Mouse (Mus musculus) heart, postnatal 10 days (tissue): ENCODE measurements around the gene Trim16. TPM values are rescaled to one million over a fixed set of nuclear protein-coding genes. Genes with fewer than 3 reads are reported as not detected.
A peak's percentile ranks its signal among the peaks of the same experiment; 100 is the strongest.

Experiments
- DNase-seq, 2 experiments: peaks; one replicate each; pipeline ENCODE4 v3.0.0; 2021
- intact Hi-C: fragments of 180-260 bp; cut with DNase I; formaldehyde crosslinking; loops from one replicate; pipeline ENCODE4 v1.15.1; 2025
- total RNA-seq, 2 experiments: library from RNA; stranded (reverse); gene quantifications; 2 replicates each; pipeline ENCODE4 v1.2.3; 2021

Gene Trim16
- total RNA-seq, 2 experiments from 2014 or later, result 8.2 to 9.4 TPM

DNA sequence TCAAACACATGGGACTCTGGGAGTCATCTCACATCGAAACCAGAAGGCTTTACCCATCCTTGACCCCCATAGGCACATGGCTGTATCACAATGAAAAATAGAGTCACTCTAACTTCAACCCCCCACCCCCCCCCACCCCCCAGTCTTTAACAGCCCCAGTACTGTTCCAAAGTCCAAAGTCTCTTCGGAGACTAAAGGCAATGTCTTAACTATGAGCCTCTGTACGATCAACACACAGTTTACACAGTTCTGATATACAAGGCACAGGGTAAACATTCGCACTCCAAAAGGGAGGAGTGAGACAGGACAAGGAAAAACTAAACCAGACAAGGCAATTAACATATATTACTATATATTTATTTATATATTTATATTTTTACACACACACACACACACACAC is 7.1 kb downstream of the Trim16 start:
- intact Hi-C loops, result no loop called here

DNA sequence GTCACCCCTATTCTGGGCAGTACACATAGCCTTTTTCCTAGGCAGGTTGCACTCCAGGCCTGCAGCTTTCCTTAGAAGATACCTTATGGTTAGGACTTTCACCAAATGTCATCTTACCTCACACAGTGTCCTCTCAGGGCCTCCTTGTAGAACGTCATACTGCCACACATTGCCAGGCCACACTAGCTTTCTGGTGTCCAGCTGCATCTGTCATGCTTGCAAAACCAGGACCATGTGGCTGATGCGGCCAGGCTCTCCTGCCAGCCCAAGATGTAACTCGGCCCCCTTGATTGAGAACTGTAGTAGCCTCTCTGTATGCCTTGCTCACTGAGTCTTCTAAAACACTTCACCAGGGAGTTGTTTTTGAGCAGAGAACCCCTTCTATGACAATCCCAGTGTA is 7.9 kb downstream of the Trim16 start:
- DNase-seq, result no peak
- intact Hi-C loops, result no loop called here

More for the DNA sequence above, 7.1 kb downstream of the Trim16 start:
- no peak for DNase-seq

DNA sequence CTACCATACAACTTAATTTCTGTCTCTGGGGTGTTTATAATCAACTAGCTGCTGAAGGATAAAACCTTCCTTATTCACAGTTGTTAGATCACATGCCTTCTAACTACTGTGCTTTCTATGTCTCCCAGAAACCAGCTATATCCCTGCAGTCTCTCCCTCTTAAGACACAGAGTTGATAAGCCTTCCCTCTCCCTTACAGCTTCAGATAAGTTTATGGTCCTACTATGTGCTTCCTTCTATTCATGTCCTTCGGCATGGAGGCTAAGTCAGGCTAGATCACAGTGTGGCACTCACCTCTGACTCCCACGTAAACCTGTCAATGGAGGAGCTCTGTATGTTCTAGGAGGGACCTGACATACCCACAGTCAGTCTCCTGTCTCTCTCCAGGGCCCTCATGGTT is 10.4 kb downstream of the Trim16 start:
- DNase-seq, result no peak
- intact Hi-C loops, result no loop called here

DNA sequence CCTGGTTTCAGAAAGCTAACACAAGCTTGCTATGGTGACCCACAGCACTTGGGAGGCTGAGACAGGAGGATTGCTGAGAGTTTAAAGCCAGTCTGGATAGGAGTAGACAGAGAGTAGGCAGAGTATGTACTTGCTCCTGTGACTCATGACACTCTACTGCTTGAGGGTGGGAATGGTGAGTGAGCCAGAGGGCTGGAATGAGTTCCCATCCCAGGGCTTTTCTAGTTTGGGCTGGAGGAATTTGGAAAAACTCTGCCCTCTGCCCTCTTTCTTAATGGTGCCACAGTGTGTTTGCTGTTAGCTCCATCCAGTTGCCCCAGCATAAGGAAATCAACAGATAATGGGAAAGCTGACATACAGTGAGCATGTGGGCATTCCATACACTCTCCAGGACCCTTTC is 11.9 kb downstream of the Trim16 start:
- intact Hi-C loops, result no loop called here
- DNase-seq, result no peak

DNA sequence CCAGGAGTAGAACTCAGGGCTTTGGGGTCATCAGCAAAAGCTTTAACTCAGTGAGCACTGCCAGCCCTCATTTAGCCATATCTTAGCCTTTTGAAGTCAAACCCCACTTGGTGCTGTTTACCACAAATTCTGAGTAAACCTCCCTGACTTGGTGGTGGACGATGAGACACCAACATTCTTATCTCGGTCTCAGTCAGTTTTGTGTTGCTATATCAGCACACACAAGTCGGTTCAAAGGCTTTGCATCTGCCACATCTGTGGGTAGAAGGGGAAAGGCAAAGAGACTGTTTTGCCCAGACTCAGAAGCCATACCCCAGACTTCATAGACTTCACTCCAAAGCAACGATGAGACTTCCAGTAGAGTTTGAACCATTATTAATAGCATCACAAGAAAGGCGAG is 24.5 kb downstream of the Trim16 start:
- DNase-seq, result no peak
- intact Hi-C loops, result no loop called here

DNA sequence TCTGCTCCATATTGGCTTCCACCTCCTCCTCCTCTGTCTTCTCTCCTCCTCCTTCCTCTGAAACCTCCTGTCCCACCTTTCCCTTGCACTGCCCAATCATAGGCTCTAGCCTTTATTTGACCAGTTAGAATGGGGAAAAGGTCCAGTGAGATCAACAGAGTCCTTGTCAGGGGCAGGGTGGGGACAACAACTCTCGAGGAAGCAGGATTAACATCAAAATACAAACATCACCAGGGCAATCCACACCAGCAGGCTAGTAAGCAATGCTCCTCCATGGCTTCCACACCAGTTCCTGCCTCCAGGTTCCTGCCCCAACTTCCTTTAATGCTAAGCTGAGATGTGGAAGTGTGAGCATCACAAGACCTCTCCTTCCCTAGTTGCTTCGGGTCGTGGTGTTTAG is 25.7 kb downstream of the Trim16 start:
- intact Hi-C loops, result no loop called here
- DNase-seq, result no peak

DNA sequence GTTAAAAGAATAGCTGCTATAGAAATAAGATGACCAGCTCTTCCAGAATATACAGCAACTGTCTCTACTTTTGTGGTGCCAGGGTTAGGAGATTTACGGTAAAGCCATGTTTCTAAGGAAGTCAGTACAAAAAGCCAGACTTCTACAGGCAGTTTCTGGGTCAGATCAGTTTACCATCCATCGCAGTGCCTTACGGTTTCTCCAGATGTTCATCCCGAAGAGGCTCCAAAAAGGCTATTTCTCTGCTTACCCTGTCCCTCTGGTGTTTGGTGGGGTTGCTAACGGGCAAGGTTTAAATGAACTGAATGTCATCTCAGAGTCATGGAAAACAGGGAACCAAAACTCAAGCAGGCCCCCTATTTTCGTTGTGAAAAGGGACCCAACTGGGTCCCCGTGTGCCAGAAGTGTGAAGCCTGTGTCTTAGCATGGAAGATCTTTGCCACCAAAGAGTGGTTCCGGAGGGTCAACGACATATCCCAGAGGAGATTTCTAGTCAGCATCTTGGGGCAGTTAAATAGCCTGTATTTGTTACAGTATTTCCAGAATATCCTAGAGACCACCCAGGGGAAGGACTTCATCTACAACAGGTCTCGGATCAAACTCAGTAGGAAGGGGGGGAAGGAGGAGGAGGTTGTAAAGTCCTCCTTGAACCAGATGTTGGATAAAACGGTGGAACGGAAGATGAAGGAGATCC is 27.1 kb downstream of the Trim16 start, which contains the start of gene Fbxw10:
Gene Fbxw10 (plus strand): TSS at position 109 of the 694 bp plus-strand sequence.
- intact Hi-C loops, result no loop called here
- DNase-seq, result peak; percentile 29 to 35

DNA sequence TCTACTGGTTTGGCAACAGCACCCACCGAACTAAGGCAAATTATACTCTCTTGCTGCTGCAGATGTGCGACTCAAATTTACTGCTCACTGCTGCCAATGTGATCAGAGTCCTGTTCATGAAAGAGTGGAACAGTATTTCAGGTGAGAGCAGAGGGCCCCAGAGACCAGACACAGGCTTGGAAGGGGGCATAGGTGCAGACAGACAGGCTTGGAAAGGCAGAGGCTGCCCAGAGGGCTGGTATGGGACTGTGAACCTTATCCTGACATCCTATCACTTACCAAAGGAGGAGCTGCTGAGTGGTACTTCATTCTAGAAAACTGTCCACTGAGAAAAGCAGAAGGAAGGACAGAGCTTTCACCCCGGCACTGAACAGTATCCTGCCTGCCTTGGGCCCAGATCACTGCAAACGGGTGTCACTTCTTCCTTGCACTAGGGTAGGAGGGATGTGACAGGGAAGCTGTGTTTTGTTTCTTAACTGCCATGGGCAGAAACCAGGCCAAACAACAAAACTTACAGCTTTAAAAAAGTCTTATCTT is 27.7 kb downstream of the Trim16 start:
- peak; percentile 18 to 19 for DNase-seq
- intact Hi-C loops, result no loop called here

DNA sequence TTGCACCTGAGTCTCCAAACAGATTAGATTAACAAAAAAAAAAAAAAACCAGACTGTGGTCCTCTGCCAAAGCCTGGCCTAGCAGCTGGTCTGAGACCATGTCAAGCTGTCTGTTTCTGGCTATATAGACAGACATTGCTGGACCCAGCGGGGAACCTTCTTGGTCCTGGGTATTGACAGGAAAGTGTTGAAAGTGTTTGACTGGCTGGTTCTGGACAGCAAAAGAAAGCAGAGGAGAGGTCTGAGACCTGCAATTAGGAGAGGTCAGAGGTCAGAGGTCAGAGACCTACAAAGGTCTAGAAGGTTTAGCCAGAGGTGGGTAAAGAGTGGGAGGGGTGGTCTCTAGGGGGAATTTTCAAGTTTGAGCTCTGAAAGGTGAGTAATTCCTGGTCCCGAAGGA is 28.3 kb downstream of the Trim16 start:
- intact Hi-C loops, result no loop called here
- no peak for DNase-seq

DNA sequence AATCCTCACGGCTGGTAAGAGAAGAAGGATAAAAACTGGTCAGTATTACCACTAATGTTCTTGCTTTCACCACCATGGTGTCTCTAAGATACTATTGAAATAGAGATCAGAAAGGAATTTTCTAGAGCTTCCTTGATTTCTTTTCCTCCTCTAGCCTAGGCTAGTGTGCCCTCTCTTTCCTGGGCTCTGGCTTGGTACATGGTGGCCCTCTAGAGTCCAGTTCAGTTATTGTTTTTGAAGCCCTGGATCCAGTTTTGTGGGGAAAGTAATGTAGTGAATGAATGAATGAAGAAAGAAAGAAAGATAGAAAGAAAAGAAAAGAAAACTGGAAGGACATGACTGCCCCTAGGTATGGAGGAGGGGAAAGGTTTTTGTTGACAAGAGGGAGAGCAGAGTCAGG is 31.2 kb downstream of the Trim16 start:
- intact Hi-C loops, result loop anchor here (1.0 to 5.0 kb wide), 2 partner anchors 95 to 109 kb away; no protein-coding TSS in a partner anchor
- DNase-seq, result peak; percentile 34 to 48

DNA sequence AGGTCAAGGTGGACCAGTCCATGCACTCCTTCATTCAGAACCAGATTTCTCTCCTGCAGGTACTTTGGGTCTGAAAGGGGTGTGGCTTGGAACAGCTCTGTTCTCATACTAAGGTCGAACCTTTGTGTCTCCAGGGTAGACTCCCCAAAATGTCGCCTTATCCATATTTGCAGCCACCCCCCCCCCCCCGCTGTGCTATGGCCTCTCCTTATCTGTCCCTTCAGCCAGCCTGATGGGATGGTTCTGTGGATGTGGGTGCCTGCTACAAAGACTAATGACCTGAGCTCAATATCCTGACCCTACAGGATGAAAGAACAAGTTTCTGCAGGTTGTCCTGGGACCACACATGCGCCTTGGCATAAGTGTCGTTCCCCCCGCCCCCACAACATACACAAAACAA is 33.3 kb downstream of the Trim16 start:
- intact Hi-C loops, result loop anchor here (5.0 kb wide), 1 partner anchor 111 kb away; no protein-coding TSS in a partner anchor

DNA sequence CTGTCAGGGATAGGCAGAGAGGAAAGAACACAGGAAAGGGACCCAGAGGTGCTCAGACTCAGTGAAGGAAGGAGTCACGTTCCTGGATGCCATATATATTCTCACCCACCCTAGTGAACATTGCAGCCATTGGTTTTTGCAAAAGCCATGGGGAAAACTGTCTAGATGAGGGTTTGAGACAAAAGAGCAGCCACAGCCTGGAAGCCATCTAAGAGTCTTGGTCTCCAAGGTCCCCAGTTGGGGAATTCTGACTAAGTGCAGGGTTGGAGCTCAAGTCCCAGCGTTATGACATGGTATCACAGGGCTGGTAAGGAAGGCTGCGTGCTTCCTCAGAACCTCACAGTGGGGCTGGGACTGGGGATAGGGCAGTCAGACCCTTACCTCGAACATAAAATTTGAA is 45.5 kb downstream of the Trim16 start:
- no peak for DNase-seq
- intact Hi-C loops, result no loop called here

More for the DNA sequence above, 33.3 kb downstream of the Trim16 start:
- no peak for DNase-seq

DNA sequence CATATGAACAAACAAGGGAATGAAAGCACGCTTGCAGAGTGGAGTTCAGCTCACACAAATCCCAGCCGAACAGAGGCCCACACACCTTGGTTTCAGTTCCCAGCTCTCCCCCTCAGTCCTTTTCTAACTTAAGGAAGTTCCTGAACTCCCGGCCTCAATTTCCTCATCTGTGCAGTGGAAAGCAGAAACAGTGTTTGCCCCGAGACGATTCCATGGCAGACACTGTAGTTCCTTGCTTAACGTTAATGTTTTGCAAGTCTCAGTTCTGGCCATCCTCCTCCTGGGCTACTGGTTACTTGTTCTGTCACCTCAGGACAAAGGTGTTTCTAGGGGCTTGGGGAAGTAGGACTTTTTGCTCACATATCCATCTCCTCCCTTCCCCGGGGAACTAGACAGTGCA is 46.7 kb downstream of the Trim16 start:
- intact Hi-C loops, result no loop called here
- no peak for DNase-seq

DNA sequence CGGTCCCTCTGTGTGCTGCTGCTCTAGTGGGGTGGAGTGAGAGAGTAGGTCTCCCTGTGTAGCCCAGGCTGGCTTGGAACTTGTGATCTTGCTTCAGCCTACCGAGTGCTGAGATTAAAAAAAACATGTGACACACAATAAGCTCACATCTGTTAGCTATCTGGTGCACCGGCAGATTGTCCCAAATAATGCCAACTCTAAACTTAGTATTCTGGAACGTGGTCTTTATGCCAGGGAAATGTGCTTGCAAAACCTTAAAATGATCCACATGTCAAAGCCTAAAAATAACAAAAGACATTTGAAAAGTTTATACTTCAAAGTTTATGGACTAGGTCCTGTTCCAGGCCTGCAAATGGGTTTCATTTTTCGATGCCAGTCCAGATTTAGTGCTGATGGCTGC is 49.2 kb downstream of the Trim16 start:
- DNase-seq, result no peak
- intact Hi-C loops, result no loop called here

DNA sequence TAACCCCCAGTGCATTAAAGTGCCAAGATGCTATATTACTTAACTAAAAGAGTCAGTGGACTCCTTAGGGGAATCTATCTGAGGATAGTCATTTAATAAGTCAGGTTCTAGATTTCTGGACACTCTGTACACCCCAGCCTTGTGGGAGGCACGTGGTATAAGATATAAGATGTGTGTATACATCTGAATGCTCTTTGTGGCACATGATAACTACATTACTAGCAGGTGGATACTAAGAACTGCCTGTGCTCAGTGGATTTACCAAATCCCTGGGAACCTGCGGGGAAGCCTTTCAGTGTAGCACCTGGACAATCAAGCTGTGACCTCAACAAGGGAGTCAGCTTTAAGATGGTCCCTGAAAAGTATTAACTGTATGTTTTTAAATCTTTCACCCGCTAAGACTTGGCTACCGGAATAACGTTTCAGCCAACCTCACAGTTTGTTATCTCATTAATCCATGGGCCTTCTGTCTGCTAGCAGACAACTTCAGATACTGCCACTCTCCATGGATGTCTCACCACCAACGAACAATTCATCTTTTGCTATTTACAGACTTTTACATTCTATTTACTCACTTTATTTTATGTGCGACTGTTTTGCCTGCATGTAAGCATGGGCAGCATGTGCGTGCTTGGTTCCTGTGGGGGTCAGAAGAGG is 49.8 kb downstream of the Trim16 start:
- no peak for DNase-seq
- intact Hi-C loops, result no loop called here

DNA sequence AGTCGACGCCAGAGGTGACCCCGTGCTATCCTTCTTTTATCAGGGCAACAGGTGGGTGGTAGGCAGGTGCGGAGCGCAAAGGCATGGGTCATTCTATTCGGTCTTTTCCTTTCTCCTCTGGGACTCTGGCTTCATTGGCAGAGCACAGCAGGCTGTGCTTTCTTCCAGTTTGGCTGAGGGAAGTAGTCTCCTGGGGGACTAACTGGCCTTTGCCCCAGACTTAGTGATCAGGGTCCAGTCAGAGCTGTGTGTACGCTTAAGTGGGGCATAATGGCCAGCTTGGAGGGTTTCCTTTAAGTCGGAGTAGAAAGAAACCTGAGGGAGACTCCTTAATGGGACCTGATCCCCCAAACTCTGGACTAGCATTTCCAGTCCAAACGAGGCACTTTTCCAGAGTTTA is 53.4 kb downstream of the Trim16 start:
- intact Hi-C loops, result no loop called here

DNA sequence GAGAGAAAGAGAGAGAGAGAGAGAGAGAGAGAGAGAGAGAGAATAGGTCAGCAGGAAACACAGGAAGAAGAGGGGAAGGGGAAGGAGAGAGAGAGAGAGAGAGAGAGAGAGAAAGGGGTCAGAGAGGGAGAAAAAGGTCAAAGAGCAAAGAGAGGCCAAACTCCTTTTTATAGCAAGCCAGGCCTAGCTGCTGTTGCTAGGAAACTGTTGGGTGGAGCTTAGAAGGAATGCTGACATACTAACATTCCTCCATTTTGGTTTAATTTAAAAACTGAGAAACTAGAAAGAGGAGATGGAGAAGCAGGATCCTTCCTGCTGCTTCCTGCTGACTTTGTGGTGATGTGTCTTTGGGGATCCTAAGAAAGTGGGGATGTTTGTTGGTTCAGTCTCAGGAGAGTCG is 55.7 kb downstream of the Trim16 start:
- no peak for DNase-seq
- intact Hi-C loops, result loop anchor here (2.0 kb wide), 1 partner anchor 55 kb away; the partner anchor contains the start of gene Trim16

More for the DNA sequence above, 53.4 kb downstream of the Trim16 start:
- DNase-seq, result no peak

DNA sequence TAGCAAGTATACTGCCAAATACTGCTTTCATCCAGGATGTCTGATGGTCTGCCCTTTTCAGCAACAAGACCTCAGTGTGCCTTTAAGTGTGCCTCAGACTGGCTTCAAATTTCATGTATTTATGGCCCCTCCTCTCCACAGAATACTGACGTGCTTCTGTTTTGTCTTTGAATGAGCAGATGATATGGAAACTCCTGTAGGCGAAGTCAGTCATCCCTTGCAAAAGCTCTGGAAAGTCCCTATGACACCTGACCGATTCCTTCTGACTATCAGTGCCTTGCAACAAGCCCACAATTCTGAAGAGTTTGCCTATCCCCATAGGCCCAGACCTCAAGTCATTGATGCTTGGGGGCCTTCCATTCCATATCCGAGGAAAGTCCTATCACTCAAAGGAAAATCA is 56.4 kb downstream of the Trim16 start:
- DNase-seq, result no peak
- intact Hi-C loops, result loop anchor here (2.0 kb wide), 1 partner anchor 56 kb away; the partner anchor contains the start of gene Trim16

DNA sequence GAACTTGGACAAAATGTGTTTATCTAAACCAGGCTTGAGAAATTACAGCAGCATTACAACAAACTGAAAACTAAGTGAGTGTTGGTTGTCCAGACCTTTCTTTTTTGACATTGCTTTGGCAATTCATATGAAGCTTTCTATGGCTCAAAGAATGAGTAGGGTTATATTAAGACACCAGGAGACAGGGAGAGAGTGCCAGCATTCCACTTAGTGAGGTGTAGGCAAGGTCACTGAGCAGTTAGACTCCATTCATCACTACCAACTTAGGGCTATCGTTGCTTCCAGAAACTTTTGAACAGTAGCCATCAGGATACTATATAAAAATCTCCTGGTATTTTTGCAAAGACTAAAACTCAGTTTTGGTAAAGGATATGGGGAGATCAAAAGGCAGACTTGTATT is 57.4 kb downstream of the Trim16 start:
- peak; percentile 51 to 57 for DNase-seq
- intact Hi-C loops, result loop anchor here (2.0 kb wide), 1 partner anchor 57 kb away; the partner anchor contains the start of gene Trim16

DNA sequence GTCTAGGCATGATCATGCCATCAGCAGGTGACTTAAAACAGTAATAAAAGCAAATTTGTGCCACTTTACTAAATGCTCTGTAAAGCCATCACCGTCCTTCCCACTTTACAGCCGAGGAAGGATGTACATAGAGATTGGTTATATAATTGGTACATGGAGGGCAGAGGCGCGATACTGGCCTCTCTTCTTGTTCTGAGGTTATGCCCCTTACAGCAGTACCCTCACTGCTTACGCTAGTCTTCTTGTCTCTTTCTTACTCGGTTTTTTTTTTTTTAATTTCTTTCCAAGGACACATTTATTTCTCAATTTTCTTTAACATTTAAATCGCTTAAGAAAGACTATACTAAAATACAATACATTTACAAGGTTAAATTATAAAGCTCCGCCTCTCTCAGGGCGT is 58.7 kb downstream of the Trim16 start:
- intact Hi-C loops, result no loop called here
- DNase-seq, result peak in 1 of 2 experiments; percentile 22

DNA sequence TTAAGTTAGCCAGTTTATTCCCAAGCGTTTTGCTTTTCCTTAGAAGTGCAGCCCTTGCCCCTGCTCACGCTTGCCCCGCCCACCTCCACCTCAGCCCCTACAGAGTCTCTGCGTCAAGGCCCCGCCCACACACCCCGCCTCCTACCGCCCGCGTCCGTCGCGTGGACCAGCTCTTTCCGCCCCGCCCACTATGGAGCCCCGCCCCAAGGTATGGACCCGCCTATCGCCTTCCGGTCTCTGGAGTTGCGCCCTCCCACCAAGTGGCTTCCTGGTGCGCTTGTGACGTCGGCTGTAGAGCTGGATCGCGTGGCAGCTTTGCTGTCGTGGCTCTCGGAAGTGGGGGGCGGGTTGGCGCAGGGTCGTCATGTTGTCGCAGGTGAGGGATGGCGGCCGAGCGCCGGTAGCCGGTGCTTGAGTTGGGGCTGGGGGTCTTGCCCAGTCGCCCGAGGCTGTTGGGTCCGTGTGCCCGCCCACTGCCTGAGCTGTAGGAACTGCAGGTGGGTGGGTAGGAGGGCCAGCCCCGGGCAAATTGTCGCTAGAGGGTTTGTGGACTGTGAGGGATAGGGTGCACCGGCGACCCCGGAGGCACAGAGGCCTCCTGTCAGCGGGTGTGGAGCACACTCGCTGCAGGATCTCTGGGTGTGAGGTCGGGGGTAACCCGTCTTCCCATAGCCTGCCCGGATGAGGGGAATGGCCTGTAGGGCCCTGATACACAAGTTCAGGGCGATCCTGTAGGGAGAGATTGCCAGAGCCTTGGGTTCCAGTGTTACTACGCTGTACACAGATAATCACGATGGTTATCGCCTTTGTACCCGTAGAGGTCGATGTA is 59.4 kb downstream of the Trim16 start, which contains the start of gene Tvp23b:
Gene Tvp23b (plus strand): TSS at position 236 of the 829 bp plus-strand sequence.
- intact Hi-C loops, result no loop called here
- DNase-seq, result peak; percentile 99
